Mouse (Mus musculus) CD4-positive, CD25-positive, alpha-beta regulatory T cell, adult 4 months (primary cell): ENCODE data around the gene Olfr319. TPM values are rescaled to one million over a fixed set of nuclear protein-coding genes. Genes with fewer than 3 reads are reported as not detected.
"Not testable (repeated sequence)": the region's sequence is repeated elsewhere in the genome, so short reads cannot be mapped to it uniquely, and the experiment has no call there.

Source experiments
- ATAC-seq: one replicate; pipeline ENCODE4 v1.8.0; 2017
- polyA plus RNA-seq, 2 experiments: library from polyadenylated mRNA; unstranded; fragments of 100-300 nt; shearing (Covaris generic); gene quantifications; one replicate each; pipeline ENCODE4 v1.2.1; 2017

Olfr319 gene
- not detected for polyA plus RNA-seq

DNA sequence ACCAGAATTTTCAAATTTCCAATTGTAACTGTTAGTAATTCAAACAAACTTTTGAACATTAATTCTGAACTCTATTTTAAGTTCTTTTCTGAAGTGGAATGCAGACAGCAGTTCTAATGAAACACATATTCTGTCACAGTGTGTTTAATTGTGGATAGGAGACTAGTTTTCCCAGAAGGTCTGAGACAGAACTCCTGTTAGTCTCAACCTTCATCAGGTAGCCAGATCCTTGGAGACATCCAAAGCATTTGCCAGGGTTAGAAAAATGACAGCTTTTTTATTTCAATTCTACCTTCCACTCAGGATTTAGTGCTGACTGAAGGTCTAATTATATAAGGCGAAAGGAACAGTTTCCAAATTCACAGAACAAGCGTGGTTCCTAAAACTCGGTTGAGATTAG is at the start of gene Olfr319:
Olfr319 (plus strand) TSS at position 301 of the 400 bp plus-strand sequence.
- ATAC-seq = no peak

DNA sequence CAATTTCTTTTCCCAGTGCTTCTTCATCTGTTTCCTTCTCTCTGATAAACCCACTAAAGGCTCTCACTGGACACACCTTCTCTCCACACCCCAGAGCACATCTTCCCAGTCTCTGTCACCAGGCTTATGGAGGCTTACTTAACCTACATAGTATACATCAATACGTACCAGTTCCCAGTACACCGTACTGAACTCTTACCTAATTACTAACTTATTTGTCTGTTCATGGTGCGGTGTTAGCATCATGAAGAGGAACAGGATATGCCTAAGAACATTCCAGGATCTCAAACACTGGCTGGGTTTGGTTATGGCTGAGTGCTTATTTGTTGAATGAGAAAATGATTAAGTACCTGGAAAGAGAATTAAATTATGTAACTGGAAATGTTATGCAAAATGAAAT is 43.8 kb upstream of the Olfr319 start:
- ATAC-seq = no peak

DNA sequence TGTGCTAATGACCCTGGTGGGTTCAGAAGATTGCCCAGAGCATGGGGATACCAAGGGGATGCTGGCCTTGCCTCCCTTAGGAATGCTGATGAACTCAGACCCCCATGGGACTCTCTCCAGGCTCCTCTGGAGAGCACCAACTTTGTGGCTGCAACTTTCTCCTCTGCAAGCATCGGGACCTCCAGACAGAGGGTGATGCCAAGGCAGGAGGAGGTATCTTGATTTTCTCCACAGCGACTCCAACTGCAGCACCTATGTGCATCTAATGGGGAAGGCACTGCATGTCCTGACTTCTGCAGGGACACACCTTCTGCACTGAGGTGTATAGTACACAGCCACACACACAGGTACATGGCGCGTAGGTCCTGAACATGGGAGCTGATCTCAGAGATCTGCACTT is 40.4 kb upstream of the Olfr319 start, which contains the start of gene Olfr322:
Olfr322 (plus strand) TSS at position 187 of the 400 bp plus-strand sequence.
- no peak for ATAC-seq

DNA sequence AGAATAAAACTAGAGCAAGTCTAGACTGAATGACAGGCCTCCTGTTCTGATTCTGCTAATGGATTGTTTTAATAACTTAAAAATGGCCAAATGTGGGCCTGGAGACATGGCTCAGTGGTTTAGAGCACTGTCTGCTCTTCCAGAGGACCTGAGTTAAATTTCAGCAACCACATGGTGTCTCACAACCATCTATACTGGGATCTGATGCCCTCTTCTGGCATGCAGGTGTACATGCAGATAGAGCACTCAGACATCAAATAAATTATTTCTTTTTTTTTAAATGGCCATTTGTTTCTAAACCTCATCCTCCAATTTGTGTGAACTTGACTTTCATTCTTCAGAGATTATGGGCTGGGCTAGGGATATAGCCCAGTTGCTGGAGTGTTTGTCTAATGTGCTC is 29.7 kb upstream of the Olfr319 start:
- no peak for ATAC-seq

DNA sequence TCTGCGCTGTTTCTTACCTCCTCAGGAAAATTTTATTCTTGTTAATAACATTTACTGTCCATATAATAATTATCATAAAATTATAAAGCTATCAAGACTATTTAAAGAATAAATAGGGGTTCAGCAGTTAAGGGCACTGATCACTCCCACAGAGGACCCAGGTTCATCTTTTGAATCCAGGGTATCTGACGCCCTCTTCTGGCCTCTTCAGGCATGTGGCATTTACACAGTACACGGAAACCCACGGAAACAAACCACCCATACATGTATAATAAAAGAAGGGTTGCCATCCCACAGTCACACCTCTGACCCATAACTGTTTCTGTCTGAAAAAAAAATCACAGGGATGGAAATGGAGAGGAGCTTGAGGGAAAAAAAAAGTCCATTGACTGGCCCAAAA is 27.1 kb upstream of the Olfr319 start:
- ATAC-seq = no peak

DNA sequence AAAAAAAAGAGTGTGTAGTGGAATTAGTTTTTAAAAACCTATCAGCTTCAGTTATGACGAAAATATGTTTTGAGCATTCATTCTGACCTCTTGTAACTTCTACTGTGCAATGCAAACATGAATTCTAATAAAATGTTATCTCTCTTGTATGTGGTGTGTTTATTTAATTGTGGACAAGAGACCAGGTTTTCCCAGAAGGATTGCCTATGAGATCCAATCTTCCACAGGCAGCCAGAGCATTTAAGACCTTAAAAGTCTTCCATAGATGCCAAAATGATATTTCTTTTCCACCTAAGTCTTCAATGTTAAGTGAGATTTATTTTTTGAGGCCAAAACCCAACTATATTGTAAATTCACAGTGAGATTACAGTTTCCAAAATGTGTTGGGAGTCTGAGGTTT is 18.2 kb upstream of the Olfr319 start, which contains the start of gene Olfr320:
Olfr320 (plus strand) TSS at position 301 of the 400 bp plus-strand sequence.
- ATAC-seq = no peak

DNA sequence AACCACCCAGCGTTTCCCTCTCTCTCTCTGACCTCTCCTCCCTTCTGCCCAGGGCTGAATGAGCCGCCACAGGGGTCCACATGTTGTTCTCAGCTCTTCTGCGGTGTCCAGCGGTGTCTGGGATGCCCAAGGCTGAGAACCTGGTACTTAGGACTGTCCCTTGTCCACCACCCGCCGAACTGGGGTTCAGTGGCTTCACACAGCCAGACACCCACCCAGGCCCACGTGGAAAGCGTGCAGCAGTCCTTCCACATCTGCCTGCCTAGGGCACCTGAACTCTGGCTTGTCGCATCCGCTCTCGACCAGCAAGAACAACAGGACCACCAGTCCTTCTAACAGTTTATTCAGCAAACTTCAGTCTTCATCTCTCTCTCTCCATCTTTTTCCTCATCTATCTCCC is 10.1 kb downstream of the Olfr319 start:
- ATAC-seq = no peak

DNA sequence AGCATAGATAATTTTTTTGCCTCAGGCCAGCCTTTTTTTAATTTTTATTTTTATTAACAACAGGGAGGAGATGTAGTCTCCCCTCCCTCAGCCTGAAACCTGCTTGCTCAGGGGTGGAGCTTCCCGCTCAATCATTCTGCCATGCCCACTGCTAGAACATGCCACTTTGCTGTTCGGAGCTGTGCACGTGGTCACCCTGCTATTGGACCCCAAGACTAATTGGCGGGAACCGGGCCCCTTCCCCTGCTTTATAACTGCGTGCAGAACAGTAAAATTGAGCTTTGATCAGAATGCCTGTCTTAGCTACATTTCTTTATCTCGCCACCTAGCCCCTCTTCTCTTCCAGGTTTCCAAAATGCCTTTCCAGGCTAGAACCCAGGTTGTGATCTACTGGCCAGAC is 18.8 kb downstream of the Olfr319 start:
- ATAC-seq = not testable (repeated sequence)

DNA sequence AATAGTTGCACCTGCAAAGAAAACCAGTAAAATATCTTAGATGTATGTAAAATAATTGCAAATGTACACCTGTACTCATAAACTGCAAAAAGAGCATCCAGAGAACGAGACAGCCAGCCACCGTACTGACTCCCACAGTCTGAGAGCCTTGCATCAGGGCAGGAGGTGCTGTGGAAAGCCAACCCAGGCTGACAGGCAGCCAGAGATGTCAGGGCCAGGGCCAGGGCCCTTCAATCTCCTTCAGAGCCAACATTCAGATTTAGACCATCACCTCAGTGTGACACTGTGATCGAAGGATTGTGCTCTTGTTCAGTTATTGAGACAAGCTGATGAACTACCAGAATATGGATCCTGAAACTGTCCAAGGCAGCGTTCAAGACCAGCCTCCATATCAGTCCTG is 20.7 kb downstream of the Olfr319 start:
- ATAC-seq = no peak

DNA sequence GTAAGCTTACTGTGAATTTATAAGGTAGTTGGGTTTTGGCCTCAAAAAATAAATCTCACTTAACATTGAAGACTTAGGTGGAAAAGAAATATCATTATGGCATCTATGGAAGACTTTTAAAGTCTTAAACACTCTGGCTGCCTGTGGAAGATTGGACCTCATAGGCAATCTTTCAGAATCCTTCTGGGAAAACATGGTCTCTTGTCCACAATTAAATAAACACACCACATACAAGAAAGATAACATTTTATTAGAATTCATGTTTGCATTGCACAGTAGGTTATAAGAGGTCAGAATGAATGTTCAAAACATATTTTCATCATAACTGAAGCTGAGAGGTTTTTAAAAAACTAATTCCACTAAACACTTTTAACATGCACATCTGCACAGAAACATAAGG is 25.0 kb downstream of the Olfr319 start, which contains the start of gene Olfr318:
Olfr318 (minus strand) TSS at position 101 of the 400 bp plus-strand sequence.
- ATAC-seq = no peak

DNA sequence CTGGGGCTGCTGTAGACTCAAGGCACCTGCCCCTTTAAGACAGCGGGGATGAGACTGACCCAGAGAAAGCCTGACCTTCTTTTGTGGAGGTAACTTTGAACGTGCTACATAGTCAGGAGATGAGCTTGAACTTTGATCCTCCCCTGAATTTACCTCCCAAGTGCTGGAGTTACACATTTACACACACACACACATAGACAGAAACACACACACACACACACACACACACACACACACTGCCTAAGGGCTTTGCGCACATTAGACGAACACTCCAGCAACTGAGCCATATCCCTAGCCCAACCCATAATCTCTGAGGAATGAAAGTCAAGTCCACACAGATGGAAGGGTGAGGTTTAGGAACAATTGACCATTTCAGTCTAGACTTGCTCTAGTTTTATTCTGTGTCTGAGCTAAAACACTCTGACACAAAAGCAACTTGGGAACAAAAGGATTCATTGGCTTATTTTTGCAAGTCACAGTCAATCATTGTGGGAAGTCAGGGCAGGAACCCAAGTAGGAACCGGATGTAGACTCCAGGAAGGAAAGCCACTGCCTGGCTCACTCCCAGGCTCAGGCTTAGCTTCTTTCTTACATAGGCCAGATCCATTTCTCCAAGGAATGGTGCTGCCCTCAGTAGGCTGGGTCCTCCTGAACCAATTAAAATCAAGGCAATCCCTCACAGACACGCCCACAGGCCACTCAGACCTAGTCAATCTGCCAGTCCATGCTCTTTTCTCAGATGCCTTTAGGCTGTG is 29.1 kb downstream of the Olfr319 start:
- ATAC-seq = not testable (repeated sequence)

DNA sequence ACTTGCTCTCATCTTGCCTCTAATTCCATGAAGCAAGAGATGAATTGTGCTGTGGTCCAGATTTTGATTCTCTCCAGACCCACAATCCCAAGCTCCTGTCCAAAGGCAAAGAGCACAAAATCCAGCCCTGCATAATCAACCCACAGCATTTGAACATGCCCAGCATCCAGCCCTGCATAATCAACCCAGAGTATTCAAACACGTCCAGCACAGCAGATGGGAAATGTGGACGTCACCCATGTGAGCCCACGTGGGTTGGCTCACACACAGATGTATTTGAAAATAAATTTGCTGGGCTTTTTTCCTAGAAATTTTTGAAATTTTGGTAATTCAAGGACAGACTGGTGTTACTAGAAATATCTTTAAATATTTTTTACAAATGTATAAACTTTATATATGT is 34.4 kb downstream of the Olfr319 start:
- ATAC-seq = no peak

DNA sequence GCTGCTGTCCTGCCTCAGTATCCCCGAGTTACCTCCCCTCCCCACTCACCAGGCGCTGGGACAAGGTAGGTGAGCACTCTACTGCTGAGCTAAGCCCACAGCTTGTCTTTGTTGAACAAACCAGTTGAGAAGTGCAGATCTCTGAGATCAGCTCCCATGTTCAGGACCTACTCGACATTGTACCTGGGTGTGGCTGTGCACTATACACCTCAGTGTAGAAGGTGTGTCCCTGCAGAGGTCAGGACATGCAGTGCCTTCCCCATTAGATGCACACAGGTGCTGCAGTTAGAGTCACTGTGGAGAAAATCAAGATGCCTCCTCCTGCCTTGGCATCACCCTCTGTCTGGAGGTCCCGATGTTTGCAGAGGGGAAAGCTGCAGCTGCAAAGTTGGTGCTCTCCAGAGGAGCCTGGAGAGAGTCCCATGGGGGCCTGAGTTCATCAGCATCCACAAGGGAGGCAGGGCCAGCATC is 39.9 kb downstream of the Olfr319 start, which contains the start of gene Olfr317:
Olfr317 (minus strand) TSS at position 421 of the 471 bp plus-strand sequence.
- ATAC-seq = no peak

DNA sequence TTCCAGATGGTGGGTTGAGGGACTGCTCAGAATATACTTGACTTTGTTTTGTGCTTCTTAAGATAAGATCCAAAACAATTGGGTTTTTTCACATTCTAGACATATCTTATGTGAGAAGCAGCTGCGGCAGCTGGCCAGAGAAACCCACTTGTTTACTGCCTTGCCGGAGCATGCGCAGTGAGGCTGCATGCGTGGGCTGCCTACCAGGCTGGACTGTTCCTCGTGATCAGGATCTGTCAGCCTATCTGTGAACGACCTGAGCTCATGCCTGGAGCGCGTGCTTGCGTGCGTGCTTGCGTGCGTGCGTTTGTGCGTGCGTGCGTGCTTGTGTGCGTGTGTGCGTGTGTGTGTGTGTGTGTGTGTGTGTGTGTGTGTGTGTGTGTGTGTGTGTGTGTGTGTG is 52.1 kb downstream of the Olfr319 start:
- not testable (repeated sequence) for ATAC-seq

DNA sequence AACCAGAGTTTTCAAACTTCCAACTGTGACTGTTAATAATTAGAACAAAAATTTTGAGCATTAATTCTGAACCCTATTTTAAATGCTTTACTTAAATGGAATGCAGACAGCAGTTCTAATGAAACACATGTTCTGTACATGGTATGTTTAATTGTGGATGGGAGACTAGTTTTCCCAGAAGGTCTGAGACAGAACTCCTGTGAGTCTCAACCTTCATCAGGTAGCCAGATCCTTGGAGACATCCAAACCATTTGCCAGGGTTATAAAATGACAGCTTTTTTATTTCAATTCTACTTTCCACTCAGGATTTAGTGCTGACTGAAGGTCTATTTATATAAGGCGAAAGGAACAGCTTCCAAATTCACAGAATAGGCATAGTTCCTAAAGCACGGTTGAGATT is 53.5 kb downstream of the Olfr319 start, which contains the start of gene Olfr316:
Olfr316 (plus strand) TSS at position 301 of the 400 bp plus-strand sequence.
- no peak for ATAC-seq

Other genes starting within 250 kb of the Olfr319 start
- not detected for gene Lypd9, start 246.2 kb upstream of the Olfr319 start, polyA plus RNA-seq
- not detected for gene Olfr30, start 236.9 kb upstream of the Olfr319 start, polyA plus RNA-seq
- under 1 TPM in 1 of 2 experiments, not detected in 1; 0.23 TPM for gene Olfr332, start 206.6 kb upstream of the Olfr319 start, polyA plus RNA-seq
- gene Olfr331, start 196.6 kb upstream of the Olfr319 start, polyA plus RNA-seq = not detected
- not detected for gene Olfr330, start 164.3 kb upstream of the Olfr319 start, polyA plus RNA-seq
- not detected for gene Olfr329-ps, start 152.7 kb upstream of the Olfr319 start, polyA plus RNA-seq
- not detected for gene Olfr328, start 143.5 kb upstream of the Olfr319 start, polyA plus RNA-seq
- gene Olfr224, start 128.6 kb upstream of the Olfr319 start, polyA plus RNA-seq = under 1 TPM in 1 of 2 experiments, not detected in 1; 0.36 TPM
- gene Olfr325, start 121.4 kb upstream of the Olfr319 start, polyA plus RNA-seq = not detected
- not detected for gene Olfr324, start 104.0 kb upstream of the Olfr319 start, polyA plus RNA-seq
- gene 2210407C18Rik, start 83.1 kb upstream of the Olfr319 start, polyA plus RNA-seq = not detected
- gene Olfr323, start 68.7 kb upstream of the Olfr319 start, polyA plus RNA-seq = not detected
- gene Trim58, start 58.7 kb upstream of the Olfr319 start, polyA plus RNA-seq = not detected
- gene Olfr322, start 40.4 kb upstream of the Olfr319 start, polyA plus RNA-seq = not detected
- not detected for gene Olfr320, start 18.1 kb upstream of the Olfr319 start, polyA plus RNA-seq
- not detected for gene Olfr318, start 24.9 kb downstream of the Olfr319 start, polyA plus RNA-seq
- not detected for gene Olfr317, start 40.0 kb downstream of the Olfr319 start, polyA plus RNA-seq
- not detected for gene Olfr316, start 53.6 kb downstream of the Olfr319 start, polyA plus RNA-seq
- not detected for gene Olfr315, start 74.0 kb downstream of the Olfr319 start, polyA plus RNA-seq
- not detected for gene Olfr314, start 83.8 kb downstream of the Olfr319 start, polyA plus RNA-seq
- gene Fam183b, start 102.8 kb downstream of the Olfr319 start, polyA plus RNA-seq = under 1 TPM in 1 of 2 experiments, not detected in 1; 1.00 TPM
- gene Olfr313, start 115.8 kb downstream of the Olfr319 start, polyA plus RNA-seq = not detected
- under 1 TPM in 1 of 2 experiments, not detected in 1; 0.13 TPM for gene Olfr312, start 130.1 kb downstream of the Olfr319 start, polyA plus RNA-seq
- not detected for gene Olfr311, start 140.1 kb downstream of the Olfr319 start, polyA plus RNA-seq
- 1 to 10 TPM; 7.1 to 7.9 TPM for gene Gm12258, start 148.0 kb downstream of the Olfr319 start, polyA plus RNA-seq
- gene 2810021J22Rik, start 168.1 kb downstream of the Olfr319 start, polyA plus RNA-seq = 10 to 100 TPM; 11.0 to 14.5 TPM
- gene Zfp39, start 205.1 kb downstream of the Olfr319 start, polyA plus RNA-seq = 10 to 100 TPM in 1 of 2 experiments, 1 to 10 TPM in 1; 8.2 to 10.6 TPM
- not detected for gene Btnl10, start 218.7 kb downstream of the Olfr319 start, polyA plus RNA-seq
- gene Rnf187, start 239.8 kb downstream of the Olfr319 start, polyA plus RNA-seq = 10 to 100 TPM in 1 of 2 experiments, 1 to 10 TPM in 1; 10.0 to 18.7 TPM
- gene Hist3h2ba, start 249.8 kb downstream of the Olfr319 start, polyA plus RNA-seq = 1 to 10 TPM; 4.9 to 6.6 TPM